Mouse (Mus musculus) forebrain, embryonic 16.5 days (tissue): ENCODE measurements around the gene Mad2l2. TPM values are rescaled to one million over a fixed set of nuclear protein-coding genes. Genes with fewer than 3 reads are reported as not detected.

Source experiments
- ATAC-seq: fragments of 200-750 bp; cut with Nextera tagmentation; 2 replicates; pipeline ENCODE4 v1.8.0; 2017; ENCODE audit warnings: mild to moderate bottlenecking, moderate library complexity
- H3K27ac ChIP-seq: fragments of 300-500 bp; sonication (generic); 2 replicates; pipeline ENCODE4 v1.5.1; 2014; ENCODE audit warnings: low read length, control low read depth
- H3K27me3 ChIP-seq: fragments of 300-500 bp; sonication (generic); replicated peaks from 2 replicates; pipeline ENCODE4 v1.6.1; 2014; ENCODE audit warnings: low read length; ENCODE audit not compliant: control insufficient read depth, insufficient read depth
- H3K36me3 ChIP-seq: fragments of 300-500 bp; sonication (generic); 2 replicates; pipeline ENCODE4 v1.6.1; 2014; ENCODE audit not compliant: control insufficient read depth, insufficient read depth
- H3K4me1 ChIP-seq: fragments of 300-500 bp; sonication (generic); replicated peaks from 2 replicates; pipeline ENCODE4 v1.6.1; 2014; ENCODE audit warnings: low read length; ENCODE audit not compliant: control insufficient read depth, insufficient read depth
- H3K4me2 ChIP-seq: fragments of 300-500 bp; sonication (generic); 2 replicates; pipeline ENCODE4 v1.6.1; 2014; ENCODE audit warnings: mild to moderate bottlenecking, low read length, control low read depth
- H3K4me3 ChIP-seq: fragments of 300-500 bp; sonication (generic); replicated peaks from 2 replicates; pipeline ENCODE4 v1.5.1; 2014; ENCODE audit warnings: mild to moderate bottlenecking, low read length, control low read depth
- H3K9ac ChIP-seq: fragments of 300-500 bp; sonication (generic); replicated peaks from 2 replicates; pipeline ENCODE4 v1.6.1; 2014; ENCODE audit warnings: low read depth, low read length, control low read depth
- H3K9me3 ChIP-seq: fragments of 300-500 bp; sonication (generic); 2 replicates; pipeline ENCODE4 v1.6.1; 2016; ENCODE audit warnings: low read length; ENCODE audit not compliant: control insufficient read depth
- WGBS: fragments of 180-500 bp; shearing (Covaris S2); extraction: QIAGEN DNeasy Blood & Tissue Kit; methylation state at CpG from one replicate; pipeline ENCODE4 v1.1.7; 2014; 5-methylcytosine and 5-hydroxymethylcytosine counted together
- polyA plus RNA-seq: library from polyadenylated mRNA; unstranded; fragments of >200 nt; fragmentation: Nextera tagmentation; extraction: Ambion mirVana; gene quantifications from 2 replicates; pipeline ENCODE4 v1.2.1, GENCODE M21; 2015

Mad2l2 gene
- polyA plus RNA-seq, 1 experiment from 2014 or later: 127 TPM

DNA sequence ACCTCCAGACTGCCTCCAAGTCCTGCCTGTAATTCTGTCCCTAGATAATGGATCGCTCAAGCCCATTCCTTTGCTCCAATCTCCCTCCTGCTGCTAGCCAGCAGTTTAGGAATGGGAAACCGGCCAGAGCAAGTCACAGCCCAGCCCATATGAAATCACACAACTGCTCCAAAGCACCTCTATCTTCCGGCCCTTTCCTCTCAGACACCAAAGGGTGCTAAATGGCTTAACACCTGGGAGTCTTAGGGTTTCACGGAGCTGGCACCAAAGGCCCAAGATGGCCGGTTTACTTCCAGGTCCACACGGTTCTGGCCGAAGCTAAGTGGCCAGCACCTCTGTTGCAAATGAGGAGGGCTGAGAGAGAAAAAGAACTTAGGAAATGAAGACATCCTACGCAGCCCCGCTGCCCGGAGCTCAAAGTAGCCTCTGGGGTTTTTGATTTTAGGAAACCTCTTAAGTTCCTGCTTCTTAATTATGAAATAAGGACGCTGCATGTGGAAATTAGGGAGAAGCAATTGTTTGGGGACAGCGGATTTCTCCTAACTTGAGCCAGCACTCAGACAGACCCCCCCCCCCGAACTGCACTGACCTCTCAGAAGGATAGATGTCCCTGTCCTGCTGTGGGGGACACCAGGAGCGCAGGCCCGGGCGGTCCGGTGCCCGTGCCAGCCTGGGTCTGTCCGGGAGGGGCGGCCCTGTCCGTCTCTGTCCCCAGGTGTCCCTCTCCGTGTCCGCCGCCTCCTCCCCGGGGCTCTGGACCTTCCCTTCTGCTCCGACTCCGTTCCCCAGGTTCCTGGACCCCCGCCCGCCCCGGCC is 42.9 kb upstream of the Mad2l2 start:
- no peak; the same call in 1 of the 2 replicates for ATAC-seq
- no peak overlapping the region for H3K27ac ChIP-seq
- no peaks in the 10 kb centered on the region for H3K36me3 ChIP-seq
- H3K9me3 ChIP-seq: no peaks in the 10 kb centered on the region
- H3K9ac ChIP-seq: peak overlapping the region; percentile 46
- peak overlapping the region; percentile 48 for H3K4me3 ChIP-seq
- no peaks in the 10 kb centered on the region for H3K27me3 ChIP-seq
- 4% methylated on average over 30 of the region's 30 CpGs for WGBS
- peaks cover 16% of the 10 kb centered on the region for H3K4me1 ChIP-seq
- peak overlapping the region; percentile 61 for H3K4me2 ChIP-seq

DNA sequence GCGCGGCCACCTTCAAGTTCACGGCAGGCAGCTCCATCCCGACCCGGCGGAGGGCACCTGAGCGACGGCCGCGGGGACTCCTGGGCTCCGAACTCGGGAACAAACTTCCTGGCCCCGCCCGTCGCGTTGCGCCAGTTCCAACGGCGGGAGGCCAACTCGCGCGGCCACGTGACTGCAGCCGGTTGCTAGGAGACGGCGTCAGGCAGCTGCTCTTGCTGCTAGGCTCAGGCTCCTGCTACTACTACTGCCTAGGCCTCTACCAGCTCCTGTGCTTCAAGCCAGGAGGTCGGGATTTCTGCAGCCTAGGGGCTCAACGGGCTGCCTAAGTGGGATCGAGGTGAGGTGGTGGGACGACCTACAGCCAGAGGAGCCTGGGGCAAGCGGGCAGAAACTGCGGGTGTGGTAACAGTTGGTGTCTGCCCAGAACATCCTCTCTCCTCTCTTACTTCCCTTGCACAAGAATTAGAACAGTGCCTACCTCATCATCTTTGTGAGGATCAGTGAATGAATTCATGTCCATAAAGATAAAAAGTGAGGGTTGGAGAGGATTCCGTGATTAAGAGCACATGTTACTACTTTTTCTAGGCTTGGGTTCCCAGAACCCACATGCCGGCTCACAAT is 42.2 kb upstream of the Mad2l2 start, which contains the start of gene Agtrap:
Gene Agtrap (minus strand): TSS at position 125 of the 621 bp plus-strand sequence.
- Histone ChIP-seq H3K27ac (peak within 1 kb of the TSS; percentile 78), H3K4me3 (peak within 1 kb of the TSS; percentile 48), H3K36me3 (no peaks in the 10 kb centered on the region), H3K4me2 (peak within 1 kb of the TSS; percentile 61), H3K9ac (peak within 1 kb of the TSS; percentile 63), H3K27me3 (no peaks in the 10 kb centered on the region), H3K4me1 (peaks cover 16% of the 10 kb centered on the region), H3K9me3 (no peaks in the 10 kb centered on the region)
- 4% methylated on average over 34 of the region's 34 CpGs for WGBS
- ATAC-seq: peak; percentile 96

DNA sequence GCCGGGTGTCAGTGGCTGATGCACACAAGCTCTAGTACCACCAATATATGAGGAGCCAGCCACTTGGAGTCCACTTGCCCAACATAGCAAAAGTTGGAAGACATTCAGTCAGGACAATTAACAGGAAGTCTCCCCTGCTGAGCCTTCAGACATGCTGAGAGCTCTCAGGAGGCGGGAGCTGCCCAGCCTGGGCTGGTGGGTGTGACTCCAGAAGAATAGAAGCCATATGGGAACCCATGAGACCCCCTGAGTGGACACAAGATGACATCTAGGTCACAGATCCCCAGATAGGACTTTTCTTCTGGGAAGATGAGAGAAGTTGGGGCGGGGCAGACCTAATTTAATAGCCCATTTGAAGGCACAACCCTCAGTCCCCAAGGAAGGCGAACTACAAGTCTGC is 41.0 kb upstream of the Mad2l2 start:
- Histone ChIP-seq H3K4me3 (no peak overlapping the region), H3K27ac (no peak overlapping the region), H3K27me3 (no peaks in the 10 kb centered on the region), H3K4me2 (no peak overlapping the region), H3K9me3 (no peaks in the 10 kb centered on the region), H3K36me3 (no peaks in the 10 kb centered on the region), H3K9ac (no peak overlapping the region), H3K4me1 (peaks cover 15% of the 10 kb centered on the region)
- no peak for ATAC-seq
- 69% methylated on average over 4 of the region's 4 CpGs for WGBS

DNA sequence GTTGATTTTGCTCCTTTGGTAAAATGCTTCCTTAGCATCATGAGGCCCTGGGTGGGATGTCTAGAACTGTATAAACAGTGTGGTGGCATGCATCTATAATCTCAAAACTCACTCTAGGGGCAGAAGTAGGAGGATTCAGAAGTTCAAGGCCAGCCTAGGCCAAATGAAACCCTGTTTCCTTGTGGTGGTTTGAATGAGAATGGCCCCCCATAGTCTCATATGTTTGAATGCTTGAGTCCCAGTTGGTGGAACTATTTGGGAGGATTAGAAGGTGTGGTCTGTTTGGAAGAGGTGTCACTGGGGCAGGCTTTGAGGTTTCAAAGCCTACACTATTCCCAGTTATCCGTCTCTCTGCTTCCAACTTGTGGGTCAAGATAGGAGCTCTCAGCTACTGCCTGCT is 39.0 kb upstream of the Mad2l2 start:
- H3K4me2 ChIP-seq: no peak overlapping the region
- 84% methylated on average over 1 of the region's 1 CpGs for WGBS
- no peak for ATAC-seq

DNA sequence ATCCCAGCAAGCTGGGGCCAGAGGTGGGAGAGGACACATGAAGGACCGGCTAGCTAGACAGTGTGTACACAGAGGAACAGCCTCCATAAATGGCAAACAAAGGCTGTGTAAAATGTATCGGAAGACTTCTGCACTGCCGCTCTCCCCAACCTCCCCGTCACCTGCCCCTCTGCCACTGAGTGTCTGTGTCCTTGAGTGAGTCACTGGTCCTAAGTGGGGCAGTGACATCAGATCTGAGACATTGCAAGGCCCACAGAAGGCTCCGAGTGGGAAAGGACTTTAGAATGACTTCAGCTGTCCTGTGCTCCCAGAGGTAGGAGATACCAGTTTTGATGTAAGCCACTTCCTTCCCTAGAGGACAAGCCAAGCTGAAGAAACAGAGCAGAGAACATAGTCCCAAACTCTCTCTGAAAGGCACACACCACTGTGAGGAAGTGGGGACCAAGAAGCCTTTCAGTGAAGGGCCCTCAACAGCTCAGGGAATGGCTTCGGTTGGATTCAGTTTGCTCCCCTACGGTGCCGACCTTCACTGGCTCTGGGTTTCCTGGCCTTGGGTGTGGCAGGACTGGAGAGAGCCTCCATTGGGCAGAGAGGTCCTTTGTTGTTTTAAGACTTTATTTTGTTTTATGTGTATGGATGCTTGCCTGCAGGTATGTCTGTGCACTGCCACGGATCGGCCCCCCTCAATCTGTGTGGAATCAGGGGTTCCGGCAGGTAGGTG is 37.5 kb upstream of the Mad2l2 start:
- H3K4me2 ChIP-seq: no peak overlapping the region
- H3K4me3 ChIP-seq: no peak overlapping the region
- H3K9me3 ChIP-seq: no peaks in the 10 kb centered on the region
- H3K9ac ChIP-seq: no peak overlapping the region
- no peak for ATAC-seq
- 91% methylated on average over 11 of the region's 11 CpGs for WGBS
- no peaks in the 10 kb centered on the region for H3K36me3 ChIP-seq
- peaks cover 9% of the 10 kb centered on the region for H3K4me1 ChIP-seq
- no peaks in the 10 kb centered on the region for H3K27me3 ChIP-seq
- no peak overlapping the region for H3K27ac ChIP-seq

More for the DNA sequence above, 39.0 kb upstream of the Mad2l2 start:
- H3K27me3 ChIP-seq: no peaks in the 10 kb centered on the region
- no peaks in the 10 kb centered on the region for H3K36me3 ChIP-seq
- no peak overlapping the region for H3K9ac ChIP-seq
- no peaks in the 10 kb centered on the region for H3K9me3 ChIP-seq
- H3K27ac ChIP-seq: no peak overlapping the region
- H3K4me1 ChIP-seq: peaks cover 13% of the 10 kb centered on the region
- H3K4me3 ChIP-seq: no peak overlapping the region

DNA sequence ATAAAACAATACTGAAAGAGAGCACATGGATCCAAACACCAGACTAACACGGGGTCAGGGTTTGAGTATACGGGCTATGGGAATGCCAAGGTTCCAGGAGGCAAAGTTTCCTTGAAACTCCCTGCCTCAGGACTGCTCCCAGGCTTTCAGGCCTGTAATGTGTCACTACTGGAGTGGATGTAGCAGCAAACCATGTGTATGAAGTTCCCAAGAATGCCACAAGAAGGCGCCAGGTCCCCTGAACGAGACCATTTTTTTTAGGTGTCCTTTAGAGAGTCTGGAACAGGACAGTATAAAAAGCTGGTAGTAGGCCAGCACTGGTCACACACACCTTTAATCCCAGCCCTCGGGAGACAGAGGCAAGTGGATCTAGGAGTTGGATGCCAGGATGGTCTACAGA is 36.0 kb upstream of the Mad2l2 start:
- no peak for ATAC-seq
- H3K27ac ChIP-seq: no peak overlapping the region
- H3K4me3 ChIP-seq: no peak overlapping the region
- H3K4me2 ChIP-seq: no peak overlapping the region
- peaks cover 3% of the 10 kb centered on the region; the same call in 1 of the 2 replicates for H3K4me1 ChIP-seq
- no peaks in the 10 kb centered on the region for H3K36me3 ChIP-seq
- no peaks in the 10 kb centered on the region for H3K27me3 ChIP-seq
- H3K9ac ChIP-seq: no peak overlapping the region
- WGBS: 74% methylated on average over 5 of the region's 5 CpGs
- no peaks in the 10 kb centered on the region for H3K9me3 ChIP-seq

DNA sequence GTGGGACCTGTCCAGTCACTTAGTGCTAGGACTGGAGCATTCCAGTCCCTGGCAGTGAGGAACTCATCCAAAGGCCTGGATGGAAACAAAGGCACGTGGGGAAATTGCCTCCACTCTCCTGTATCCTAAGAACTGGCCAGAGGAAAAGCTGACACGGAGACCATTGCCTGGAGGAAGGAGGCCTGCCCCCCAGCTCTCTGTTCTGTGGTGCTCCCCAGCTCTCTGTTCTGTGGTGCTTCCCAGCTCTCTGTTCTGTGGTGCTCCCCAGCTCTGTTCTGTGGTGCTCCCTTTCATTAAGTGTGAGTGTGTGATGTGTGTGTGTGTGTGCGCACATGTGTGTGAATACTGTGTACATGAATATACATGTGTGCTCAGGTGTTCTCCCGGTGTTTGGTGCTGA is 35.1 kb upstream of the Mad2l2 start:
- Histone ChIP-seq H3K9ac (no peak overlapping the region), H3K36me3 (no peaks in the 10 kb centered on the region), H3K4me3 (no peak overlapping the region), H3K27ac (no peak overlapping the region), H3K4me2 (no peak overlapping the region), H3K4me1 (peaks cover 3% of the 10 kb centered on the region; the same call in 1 of the 2 replicates), H3K27me3 (no peaks in the 10 kb centered on the region), H3K9me3 (no peaks in the 10 kb centered on the region)
- no peak for ATAC-seq
- 87% methylated on average over 4 of the region's 4 CpGs for WGBS

DNA sequence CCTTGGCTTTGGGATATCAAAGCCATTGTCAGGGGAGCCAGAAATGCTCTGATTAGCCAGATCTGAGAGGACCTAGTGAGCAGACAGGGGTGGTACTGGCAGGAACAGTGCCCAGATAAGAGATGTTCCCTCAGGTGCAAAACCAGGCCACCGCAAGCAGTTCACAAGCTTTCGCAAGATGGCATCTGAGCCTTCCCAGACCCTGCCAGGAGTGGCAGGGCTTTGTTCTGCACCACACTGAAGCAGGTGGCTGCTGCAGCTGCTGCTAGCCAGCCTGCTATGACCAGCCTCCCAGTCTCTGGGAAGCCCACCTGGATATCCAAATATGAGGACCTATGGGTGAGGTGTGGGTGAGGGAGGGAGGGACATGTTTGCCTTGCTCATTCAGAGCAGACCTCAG is 32.2 kb upstream of the Mad2l2 start:
- H3K27me3 ChIP-seq: no peaks in the 10 kb centered on the region
- H3K4me1 ChIP-seq: peaks cover 11% of the 10 kb centered on the region
- H3K4me2 ChIP-seq: no peak overlapping the region
- ATAC-seq: no peak
- no peak overlapping the region for H3K27ac ChIP-seq
- H3K9ac ChIP-seq: no peak overlapping the region
- H3K9me3 ChIP-seq: no peaks in the 10 kb centered on the region
- no peaks in the 10 kb centered on the region; the same call in 1 of the 2 replicates for H3K36me3 ChIP-seq
- whole genome bisulfite sequencing: 74% methylated on average over 2 of the region's 2 CpGs
- H3K4me3 ChIP-seq: no peak overlapping the region

DNA sequence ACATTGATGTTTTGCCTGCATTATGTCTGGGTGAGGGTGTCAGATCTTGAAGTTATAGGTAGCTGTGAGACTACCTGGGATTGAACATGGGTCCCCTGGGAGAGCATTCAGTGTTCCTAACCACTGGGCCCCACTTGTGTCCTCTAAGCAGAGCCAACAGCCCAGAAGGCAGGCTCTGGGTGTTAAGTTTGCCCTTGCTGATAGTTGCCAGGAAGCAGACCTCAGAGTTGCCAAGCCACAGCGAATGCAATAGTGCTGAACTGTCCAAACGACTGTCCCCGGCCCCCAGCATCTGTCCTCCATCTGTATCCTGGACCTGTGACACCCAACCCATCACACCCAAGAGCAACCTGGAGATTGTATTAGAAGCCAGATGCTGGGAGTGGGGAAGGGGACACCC is 31.5 kb upstream of the Mad2l2 start:
- H3K27ac ChIP-seq: no peak overlapping the region
- ATAC-seq: no peak
- no peak overlapping the region for H3K4me3 ChIP-seq
- no peaks in the 10 kb centered on the region for H3K9me3 ChIP-seq
- no peaks in the 10 kb centered on the region for H3K27me3 ChIP-seq
- H3K9ac ChIP-seq: no peak overlapping the region
- H3K4me2 ChIP-seq: no peak overlapping the region
- peaks cover 11% of the 10 kb centered on the region for H3K4me1 ChIP-seq
- 86% methylated on average over 3 of the region's 3 CpGs for WGBS
- no peaks in the 10 kb centered on the region; the same call in 1 of the 2 replicates for H3K36me3 ChIP-seq
